Mouse (Mus musculus): ENCODE measurements around the gene Mag. TPM values are rescaled to one million over a fixed set of nuclear protein-coding genes. Genes with fewer than 3 reads are reported as not detected.

The Mag gene
- polyA plus RNA-seq, 1 experiment from 2014 or later, result 1.8 TPM

Other genes starting within 250 kb of the Mag start
- 21.6 and 22.8 TPM in 2 replicates for gene Haus5, start 249.9 kb downstream of the Mag start, polyA plus RNA-seq (2014; fragmentation: Nextera tagmentation; extraction: Ambion mirVana)
- not detected in 2 replicates for gene Pmis2, start 243.3 kb downstream of the Mag start, polyA plus RNA-seq (2014; fragmentation: Nextera tagmentation; extraction: Ambion mirVana)
- gene 2200002J24Rik, start 215.9 kb downstream of the Mag start, polyA plus RNA-seq (2014; fragmentation: Nextera tagmentation; extraction: Ambion mirVana), result not detected in 2 replicates
- gene Atp4a, start 202.7 kb downstream of the Mag start, polyA plus RNA-seq (2014; fragmentation: Nextera tagmentation; extraction: Ambion mirVana), result 0.53 and 1.1 TPM in 2 replicates
- 238 and 290 TPM in 2 replicates for gene Tmem147, start 185.3 kb downstream of the Mag start, polyA plus RNA-seq (2014; fragmentation: Nextera tagmentation; extraction: Ambion mirVana)
- gene Gapdhs, start 171.2 kb downstream of the Mag start, polyA plus RNA-seq (2014; fragmentation: Nextera tagmentation; extraction: Ambion mirVana), result 0.83 and 1.2 TPM in 2 replicates
- gene Sbsn, start 163.4 kb downstream of the Mag start, polyA plus RNA-seq (2014; fragmentation: Nextera tagmentation; extraction: Ambion mirVana), result 0.82 and 3.8 TPM in 2 replicates
- gene Dmkn, start 151.1 kb downstream of the Mag start, polyA plus RNA-seq (2014; fragmentation: Nextera tagmentation; extraction: Ambion mirVana), result 0.78 and 0.87 TPM in 2 replicates
- not detected in 2 replicates for gene Krtdap, start 127.0 kb downstream of the Mag start, polyA plus RNA-seq (2014; fragmentation: Nextera tagmentation; extraction: Ambion mirVana)
- gene Ffar2, start 91.1 kb downstream of the Mag start, polyA plus RNA-seq (2014; fragmentation: Nextera tagmentation; extraction: Ambion mirVana), result 0.11 TPM in 1 of 2 replicates, not detected in the other
- gene Ffar3, start 58.7 kb downstream of the Mag start, polyA plus RNA-seq (2014; fragmentation: Nextera tagmentation; extraction: Ambion mirVana), result not detected in 2 replicates
- gene Ffar1, start 53.3 kb downstream of the Mag start, polyA plus RNA-seq (2014; fragmentation: Nextera tagmentation; extraction: Ambion mirVana), result not detected in 2 replicates
- not detected in 2 replicates for gene Cd22, start 34.5 kb downstream of the Mag start, polyA plus RNA-seq (2014; fragmentation: Nextera tagmentation; extraction: Ambion mirVana)
- gene Hamp2, start 9.8 kb upstream of the Mag start, polyA plus RNA-seq (2014; fragmentation: Nextera tagmentation; extraction: Ambion mirVana), result not detected in 2 replicates
- gene Hamp, start 29.2 kb upstream of the Mag start, polyA plus RNA-seq (2014; fragmentation: Nextera tagmentation; extraction: Ambion mirVana), result not detected in 2 replicates
- gene Usf2, start 41.9 kb upstream of the Mag start, polyA plus RNA-seq (2014; fragmentation: Nextera tagmentation; extraction: Ambion mirVana), result 26.2 and 30.4 TPM in 2 replicates
- 9.9 and 15.6 TPM in 2 replicates for gene Lsr, start 58.6 kb upstream of the Mag start, polyA plus RNA-seq (2014; fragmentation: Nextera tagmentation; extraction: Ambion mirVana)
- gene Fam187b, start 58.9 kb upstream of the Mag start, polyA plus RNA-seq (2014; fragmentation: Nextera tagmentation; extraction: Ambion mirVana), result 0.36 and 0.37 TPM in 2 replicates
- gene Fxyd5, start 127.6 kb upstream of the Mag start, polyA plus RNA-seq (2014; fragmentation: Nextera tagmentation; extraction: Ambion mirVana), result 7.9 and 10.8 TPM in 2 replicates
- 99.9 and 159 TPM in 2 replicates for gene Fxyd7, start 136.6 kb upstream of the Mag start, polyA plus RNA-seq (2014; fragmentation: Nextera tagmentation; extraction: Ambion mirVana)
- 2.8 and 9.0 TPM in 2 replicates for gene Fxyd1, start 142.3 kb upstream of the Mag start, polyA plus RNA-seq (2014; fragmentation: Nextera tagmentation; extraction: Ambion mirVana)
- gene Lgi4, start 144.5 kb upstream of the Mag start, polyA plus RNA-seq (2014; fragmentation: Nextera tagmentation; extraction: Ambion mirVana), result 0.16 and 0.17 TPM in 2 replicates
- not detected in 2 replicates for gene Fxyd3, start 161.8 kb upstream of the Mag start, polyA plus RNA-seq (2014; fragmentation: Nextera tagmentation; extraction: Ambion mirVana)
- 0.26 TPM in 1 of 2 replicates, not detected in the other for gene Hpn, start 200.4 kb upstream of the Mag start, polyA plus RNA-seq (2014; fragmentation: Nextera tagmentation; extraction: Ambion mirVana)
- 5.6 TPM in 2 replicates for gene Scn1b, start 212.1 kb upstream of the Mag start, polyA plus RNA-seq (2014; fragmentation: Nextera tagmentation; extraction: Ambion mirVana)
- 205 and 232 TPM in 2 replicates for gene Gramd1a, start 241.0 kb upstream of the Mag start, polyA plus RNA-seq (2014; fragmentation: Nextera tagmentation; extraction: Ambion mirVana)